Mouse (Mus musculus): ENCODE measurements at regions not wholly inside any gene's neighbourhood (a gene's known extent, or its start where the extent isn't known, plus 50 kb on each side); places are given as distances from the start of the nearest gene placed in this dataset.

DNA sequence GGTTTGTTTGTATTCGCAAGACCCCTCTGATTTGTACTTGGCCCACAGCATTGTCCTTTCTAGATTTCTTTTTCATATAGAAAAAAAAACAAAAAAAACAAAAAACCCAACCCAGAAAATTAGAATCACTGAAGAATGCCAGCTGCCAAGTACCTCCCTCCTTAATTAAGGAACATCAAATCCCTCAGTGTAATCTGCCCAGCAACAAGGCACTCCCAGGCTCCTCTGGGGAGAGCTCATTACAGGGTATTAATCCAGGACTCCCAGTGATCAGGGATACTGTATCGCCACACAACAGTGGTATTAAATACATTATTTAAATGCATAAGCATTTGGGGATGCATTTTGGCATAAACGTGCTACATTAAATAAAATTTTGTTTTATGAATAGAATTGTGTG lies 1023.1 kb downstream of the Adgrl2 start:
- no peak for DNase-seq

DNA sequence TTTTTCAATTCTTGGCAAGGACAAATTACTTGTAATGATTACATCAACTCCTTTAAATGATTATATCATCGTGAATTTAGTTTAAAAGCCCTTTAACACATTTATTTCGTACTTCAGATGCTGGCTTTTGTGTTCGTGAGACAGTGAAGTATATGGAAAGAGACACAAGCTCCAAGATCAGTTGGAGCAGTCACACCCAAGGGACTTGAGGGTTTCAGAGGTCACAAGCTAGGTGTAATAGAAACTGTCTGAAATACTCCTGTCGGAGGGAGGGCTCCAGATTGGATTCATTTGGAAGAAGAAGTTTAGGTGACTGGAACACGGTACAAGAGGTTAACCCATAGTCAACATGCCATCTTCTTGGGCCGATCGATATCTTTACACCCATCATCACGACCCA lies 1023.5 kb downstream of the Adgrl2 start:
- no peak for DNase-seq

DNA sequence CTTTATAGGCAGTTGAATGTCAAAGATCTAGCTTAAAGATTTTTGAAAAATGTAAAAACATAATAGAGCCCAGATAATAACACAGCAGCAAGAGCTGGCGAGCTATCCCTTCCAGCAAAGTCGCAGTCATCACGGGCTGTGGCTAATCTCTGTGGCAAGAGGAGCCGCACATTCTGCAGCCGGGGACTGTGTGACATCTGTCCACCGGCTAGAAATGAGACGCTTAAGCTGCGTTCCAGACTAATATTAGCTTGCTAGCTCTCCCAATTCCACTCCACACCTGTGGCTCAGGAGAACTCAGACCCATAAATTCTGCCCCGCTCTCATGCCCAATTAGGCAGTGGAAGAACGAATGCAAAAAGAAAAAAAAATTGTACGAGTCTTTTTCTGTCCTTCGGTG lies 1024.0 kb downstream of the Adgrl2 start:
- no peak for DNase-seq

DNA sequence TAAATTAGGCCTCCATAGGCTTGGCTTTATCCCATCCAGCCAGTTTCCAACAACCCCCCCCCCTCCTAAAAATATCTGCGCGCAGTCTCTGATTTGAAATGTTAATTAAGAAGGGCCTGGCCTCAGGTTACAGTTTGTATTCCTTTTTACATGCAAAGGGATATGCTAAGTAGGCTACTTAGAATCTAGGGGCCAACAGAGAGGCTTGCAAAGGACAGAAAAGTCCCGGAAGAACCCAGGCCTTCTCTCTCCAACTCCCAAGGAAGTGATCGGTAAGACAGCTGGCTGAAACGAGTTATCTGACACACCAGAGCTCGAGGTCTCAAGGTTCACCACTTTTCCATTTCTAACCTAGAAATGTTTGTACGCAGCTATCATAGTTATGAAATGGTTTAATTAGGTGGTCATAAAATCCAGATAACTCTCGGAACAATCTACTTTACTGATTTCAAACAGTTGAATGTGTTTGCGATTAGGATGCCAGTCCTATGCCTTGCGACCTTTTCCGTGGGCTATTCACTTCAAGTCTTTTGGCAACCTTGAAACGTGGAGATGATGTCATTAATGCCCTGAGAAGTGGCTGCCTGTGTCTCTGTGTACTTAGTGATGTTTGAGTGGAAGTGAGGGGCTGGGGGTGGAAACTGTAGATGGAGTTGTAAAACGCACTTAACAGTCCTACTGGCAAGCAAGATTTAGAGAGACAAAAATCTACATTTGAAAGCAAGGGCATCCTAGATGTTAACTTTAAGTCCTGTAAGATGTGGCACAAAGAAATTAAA lies 1026.5 kb downstream of the Adgrl2 start:
- DNase-seq: no peak

DNA sequence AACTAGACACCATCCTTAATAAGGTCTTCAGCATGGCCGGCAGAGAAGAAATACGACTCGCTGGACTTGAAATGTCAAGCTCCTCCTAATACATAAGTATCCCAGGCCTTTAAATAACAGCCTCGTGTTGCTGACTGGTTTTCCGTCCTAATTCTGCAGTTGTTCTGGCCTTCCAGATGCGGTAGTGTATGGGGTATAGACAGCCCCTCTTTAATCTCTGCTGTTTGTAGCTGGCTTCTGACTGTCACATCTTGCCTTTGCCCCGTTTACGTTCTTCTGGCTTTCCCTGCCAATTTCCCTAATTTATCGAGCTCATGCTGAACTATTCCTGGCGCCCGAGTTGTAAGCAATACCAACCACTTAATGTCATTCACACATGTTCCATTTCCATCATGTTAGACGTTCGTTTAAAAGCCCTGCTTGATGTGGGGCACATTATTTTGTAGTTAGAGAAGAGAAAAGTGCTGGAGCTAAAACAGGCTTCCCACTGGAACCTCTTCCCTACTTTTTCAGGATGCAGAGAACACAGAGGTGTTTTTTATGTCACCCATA lies 1042.2 kb downstream of the Adgrl2 start:
- no peak for DNase-seq

DNA sequence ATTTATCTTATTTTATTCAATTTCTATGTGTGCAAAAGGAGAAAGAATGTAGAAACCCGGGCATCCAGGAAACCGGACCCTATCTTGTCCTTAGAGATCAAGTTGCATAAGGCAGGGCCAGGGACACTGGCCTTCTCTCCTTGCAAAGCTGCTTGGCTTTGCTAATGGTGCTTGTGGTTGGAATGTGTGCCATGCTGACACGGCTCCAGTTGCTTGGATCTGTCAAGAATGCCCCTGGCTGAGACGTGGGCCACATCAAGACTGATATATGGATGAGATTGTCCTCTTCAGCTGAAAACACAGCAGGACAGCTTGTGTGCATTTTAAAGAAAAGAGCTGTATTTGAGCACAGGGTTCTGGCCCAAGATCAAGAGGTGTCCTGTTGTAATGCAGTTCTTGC lies 1047.0 kb downstream of the Adgrl2 start:
- no peak for DNase-seq

DNA sequence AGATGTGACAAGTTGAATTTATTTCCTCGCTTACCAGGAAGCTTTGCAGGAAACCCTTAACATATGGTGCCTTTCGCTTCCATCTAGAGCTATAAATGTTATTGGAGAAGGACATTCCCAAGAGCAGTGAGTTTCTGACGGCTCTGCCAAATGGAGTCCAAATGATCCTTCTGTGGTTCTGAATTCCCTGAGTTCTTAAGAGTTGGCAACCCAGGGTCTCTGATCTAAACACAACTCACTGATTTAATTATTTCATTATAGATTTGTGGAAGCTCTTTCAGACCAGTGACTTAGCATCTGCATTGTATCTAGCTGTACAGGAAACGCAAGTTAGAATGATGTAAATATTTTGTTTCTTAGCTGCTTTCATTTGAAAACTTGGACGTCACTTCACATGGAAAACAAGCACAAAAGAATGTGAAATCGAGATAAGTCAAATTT lies 1059.5 kb downstream of the Adgrl2 start:
- no peak for DNase-seq

DNA sequence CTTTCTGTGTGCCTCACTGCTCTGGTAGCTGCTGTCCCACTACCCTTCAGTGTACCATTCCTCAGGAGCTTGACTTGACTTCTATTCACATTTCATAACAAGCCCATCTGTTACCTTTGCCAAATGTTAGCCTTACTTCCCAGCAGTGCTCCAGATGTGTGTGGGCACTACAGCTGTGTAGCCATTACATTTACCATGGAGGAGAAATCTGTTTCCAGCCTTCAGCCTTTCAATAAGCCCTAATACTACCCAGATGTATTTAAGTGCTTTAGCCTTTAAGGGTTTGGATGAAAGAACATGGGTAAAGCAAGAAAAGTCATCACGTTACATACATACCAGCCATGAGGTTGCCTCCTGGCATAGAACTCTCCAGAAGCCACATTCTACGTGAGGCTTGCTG lies 1068.0 kb downstream of the Ttll7 start:
- no peak for DNase-seq

DNA sequence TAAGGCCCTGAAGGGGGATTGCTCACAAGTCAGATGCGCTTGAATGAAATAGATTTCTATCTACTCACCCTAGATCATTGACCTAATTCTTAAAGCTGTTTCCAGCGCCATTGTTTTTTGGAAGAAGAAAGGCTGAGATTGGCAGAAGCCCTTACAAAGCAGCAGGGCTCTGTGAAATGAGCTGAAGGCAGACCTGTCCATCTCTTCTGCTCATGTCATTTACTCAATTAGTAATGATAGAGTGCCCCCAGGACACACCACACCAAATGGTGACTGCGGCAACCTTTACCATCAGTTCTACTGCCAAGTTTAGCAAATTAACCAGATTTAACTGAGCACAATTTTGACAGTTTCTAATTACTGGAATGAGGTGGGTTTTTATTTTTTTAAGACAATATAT lies 1067.5 kb downstream of the Ttll7 start:
- DNase-seq: no peak

DNA sequence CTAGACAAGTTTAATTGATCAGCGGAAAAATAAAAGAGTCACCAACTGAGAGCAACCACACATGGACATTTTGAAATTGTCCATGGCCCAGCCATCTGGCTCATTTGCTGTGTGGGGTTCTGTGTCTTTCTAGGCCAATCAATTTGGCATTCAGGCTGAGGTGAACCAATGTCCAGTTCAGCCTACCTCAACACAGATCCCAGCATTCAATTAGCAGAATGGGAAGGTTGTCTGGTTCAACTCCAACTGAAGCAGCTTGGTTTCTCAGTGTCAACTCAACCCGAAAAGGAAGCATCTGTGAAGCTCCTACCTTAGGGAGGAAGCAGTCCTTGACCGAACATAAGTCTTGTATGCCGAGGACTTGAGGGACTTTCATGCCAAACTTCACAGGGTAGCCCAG lies 1067.0 kb downstream of the Ttll7 start:
- no peak for DNase-seq

DNA sequence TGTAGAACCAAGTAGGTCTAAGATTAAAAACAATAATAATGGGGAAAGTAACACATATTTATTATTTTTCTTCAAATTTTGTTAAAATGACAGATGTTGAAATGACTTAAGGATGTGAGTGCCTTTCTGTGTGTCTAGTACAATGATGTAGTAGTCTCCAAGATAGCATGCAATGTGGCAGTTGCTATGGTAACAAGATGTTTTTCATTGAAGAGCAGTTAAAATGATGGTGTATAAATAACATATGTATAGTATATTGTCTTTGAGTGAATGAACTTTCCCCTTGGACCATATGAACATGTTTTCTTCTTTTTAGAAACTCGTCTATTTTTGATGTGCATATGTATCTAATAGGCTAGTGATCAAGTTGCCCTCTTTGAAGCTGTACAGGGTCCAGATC lies 1044.6 kb downstream of the Ttll7 start:
- DNase-seq: no peak

DNA sequence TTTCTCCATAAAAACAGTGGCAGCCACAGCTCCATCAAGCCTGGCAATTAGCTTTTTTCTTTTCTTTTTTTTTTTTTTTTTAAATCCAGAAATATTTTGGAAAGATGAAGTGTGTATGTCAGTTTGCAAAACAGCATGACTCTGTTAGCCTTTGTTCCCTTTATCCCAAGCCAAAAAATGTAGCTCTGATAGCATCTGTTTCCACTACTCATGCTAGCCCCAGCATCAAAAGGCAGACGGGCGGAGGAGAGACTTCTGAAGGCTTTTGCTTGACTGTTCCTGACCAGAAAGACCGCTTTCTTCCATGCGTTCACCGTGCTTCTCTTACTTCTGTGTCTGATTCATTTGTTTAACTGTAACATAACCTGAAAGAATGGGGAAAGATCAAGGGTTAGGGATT lies 1039.5 kb downstream of the Ttll7 start:
- DNase-seq: no peak

DNA sequence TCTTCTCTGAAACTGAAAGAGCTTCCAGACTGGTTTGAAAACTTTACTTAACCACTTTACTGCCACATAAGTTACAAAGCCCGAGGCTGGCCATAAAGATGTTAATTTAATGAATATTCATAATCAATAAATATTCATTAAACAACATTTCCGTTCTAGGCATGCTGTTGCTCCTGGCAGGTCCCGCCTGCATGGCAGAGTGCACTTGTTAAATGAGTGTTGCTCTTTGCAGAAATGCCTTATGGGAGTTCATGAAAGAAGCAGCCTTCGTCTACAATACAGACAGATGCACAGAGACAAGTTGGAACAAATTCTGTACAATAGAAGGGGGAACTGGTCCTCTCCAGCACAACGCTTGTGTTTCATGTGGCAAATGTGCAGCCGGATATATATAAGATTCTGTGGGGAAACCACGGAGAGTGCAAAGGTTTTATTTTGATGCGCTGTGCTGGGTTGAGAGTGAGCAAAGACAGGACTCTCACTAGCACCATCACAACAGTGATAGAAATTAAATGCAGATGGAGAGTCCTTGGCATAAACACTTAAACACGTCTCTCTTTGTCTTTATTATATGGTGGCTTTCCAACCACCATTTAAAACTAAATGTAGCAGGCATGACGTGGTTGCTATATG lies 1034.2 kb downstream of the Ttll7 start:
- DNase-seq: no peak

DNA sequence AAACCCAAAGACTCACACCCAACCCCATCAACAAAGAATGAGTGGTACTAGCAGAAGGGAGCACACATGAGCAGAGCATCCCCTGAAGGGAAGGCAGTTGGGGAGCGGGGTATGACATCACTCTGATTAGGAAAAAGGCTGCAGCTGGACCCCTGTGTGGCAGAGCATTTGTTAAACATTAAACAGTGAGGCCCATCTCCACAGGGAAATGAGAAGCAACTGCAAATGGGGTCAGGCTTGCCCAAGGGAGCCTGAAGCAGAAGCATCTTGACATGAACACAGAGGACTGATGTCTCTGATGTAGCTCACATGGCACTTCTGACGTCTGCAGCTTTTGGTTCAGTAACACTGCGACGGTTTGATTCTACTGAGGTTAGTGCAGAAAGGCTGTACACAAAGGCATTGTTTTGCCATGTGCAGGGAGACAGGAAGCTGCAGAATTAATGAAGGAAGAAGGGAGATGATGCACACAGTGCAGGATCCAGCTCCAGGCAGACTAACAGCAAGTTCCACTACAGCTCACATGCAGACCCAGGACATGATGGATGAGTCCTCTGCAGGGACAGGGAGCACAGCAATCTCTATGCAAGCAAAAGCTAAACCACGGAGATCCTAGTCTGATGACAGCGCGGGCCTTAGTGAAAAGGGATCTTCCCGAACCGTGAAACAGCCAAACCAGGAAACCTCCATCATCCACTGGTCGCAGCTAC lies 1030.9 kb downstream of the Ttll7 start:
- DNase-seq: no peak

DNA sequence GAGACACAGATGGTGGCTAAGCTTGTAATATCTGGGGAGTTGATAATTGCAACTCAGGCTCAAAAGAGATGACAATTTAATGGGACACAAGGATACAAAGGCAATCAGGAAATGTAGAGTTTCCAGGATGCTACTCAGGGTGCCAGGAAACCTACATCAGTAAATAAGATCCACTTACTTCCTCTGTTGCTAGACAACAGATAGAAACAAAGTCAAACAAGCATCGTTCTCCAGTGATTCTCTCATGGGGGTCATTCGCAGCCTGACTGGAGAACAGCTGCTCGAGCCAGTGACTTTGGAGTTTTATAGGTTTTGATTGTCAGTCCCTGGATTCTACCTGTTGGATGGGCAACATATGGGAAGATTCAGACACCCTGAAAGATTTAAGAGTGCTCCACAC lies 1026.5 kb downstream of the Ttll7 start:
- no peak for DNase-seq

DNA sequence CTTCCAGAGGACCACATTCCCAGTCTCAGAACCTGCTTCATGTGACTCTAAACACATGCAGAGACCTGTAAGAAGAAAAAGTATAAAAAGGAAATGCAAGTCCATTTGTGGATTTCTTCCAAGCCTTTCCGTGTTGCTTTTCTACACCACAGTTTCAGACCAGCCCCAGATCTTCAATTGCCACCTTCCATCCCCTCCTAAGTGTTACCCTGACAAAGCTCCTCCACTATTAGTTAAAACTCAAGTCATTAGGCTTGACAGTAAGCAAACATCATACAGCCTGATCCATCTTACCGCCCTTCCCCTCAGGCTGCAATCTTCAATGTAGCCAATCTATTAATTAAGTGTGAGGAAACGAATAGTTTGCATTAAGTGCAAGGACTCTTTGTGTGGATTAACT lies 1016.1 kb downstream of the Ttll7 start:
- DNase-seq: no peak

DNA sequence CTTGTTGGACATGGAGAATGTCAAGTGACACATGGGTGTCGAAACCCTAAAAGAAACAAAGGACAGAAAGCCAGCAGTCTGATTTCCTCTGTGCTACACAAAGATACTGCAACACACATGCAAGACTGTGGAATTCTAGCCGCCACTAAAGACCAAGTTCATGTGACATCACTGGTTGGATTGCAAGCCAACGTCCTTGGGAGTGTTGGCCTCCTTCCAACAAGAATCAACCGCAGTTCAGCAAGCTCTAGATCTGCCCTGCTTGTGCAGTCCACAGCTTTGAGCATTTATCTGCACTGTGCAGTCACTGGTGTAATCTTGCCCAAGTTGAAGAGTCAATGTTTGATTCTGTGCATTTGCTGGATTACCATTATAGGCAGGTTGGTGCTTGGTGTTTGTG lies 1001.2 kb downstream of the Ttll7 start:
- DNase-seq: no peak

DNA sequence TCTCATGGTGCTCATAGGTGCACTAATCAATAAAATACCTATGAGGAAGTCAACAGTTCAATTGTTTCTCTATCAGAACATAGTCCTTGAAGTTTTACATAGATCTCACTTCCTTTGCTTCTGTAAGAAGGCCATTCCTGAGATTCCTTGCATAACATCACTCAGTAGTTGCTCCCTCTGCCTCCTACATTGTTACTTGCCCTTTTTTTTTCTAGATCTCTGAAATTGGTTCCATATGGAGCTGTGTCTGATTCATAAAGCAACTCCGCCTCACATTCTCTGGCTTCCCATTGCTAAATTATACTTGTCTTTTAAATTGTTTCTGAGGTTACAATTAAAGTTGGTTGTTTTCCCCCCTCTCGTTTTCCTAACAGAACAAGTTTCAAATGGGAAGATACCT lies 1000.7 kb downstream of the Ttll7 start:
- DNase-seq: no peak

DNA sequence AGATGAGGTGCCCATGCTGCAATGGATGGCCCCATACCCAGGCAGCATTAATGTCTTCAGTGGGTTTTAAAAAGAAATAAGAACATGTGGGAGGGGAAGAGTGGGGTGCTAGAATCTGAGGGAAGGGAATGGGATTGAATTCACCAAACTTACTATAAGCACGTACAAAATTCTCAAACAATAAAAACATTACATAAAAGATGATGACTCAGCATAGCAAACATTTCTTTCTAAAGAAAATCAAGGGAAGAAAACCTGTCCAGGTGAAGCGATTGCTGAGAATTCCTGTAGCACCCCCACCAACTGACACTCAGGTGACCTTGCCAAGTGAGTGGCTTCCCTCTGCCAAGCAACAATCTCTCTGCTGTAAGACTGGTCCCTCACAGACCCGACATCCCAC lies 989.2 kb downstream of the Ttll7 start:
- no peak for DNase-seq

DNA sequence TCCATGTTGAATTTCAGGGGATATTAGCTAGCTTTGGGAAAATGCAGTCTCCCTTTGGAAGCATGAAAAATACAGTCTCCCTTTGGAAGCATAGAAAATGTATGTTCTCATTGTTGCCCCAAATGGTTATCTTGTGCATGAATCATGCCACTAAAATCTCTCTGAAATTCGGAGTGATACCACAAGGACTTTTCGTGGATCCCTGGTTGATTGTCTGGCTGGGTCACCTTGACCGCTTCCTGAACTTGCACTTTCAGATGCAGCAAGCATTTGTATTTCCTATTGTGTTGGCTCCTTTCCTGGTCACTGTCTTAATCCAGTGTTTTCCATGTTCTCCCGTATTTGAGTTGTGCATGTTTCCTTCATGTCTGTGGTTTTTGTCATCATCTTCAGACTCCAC lies 986.6 kb downstream of the Ttll7 start:
- no peak for DNase-seq

DNA sequence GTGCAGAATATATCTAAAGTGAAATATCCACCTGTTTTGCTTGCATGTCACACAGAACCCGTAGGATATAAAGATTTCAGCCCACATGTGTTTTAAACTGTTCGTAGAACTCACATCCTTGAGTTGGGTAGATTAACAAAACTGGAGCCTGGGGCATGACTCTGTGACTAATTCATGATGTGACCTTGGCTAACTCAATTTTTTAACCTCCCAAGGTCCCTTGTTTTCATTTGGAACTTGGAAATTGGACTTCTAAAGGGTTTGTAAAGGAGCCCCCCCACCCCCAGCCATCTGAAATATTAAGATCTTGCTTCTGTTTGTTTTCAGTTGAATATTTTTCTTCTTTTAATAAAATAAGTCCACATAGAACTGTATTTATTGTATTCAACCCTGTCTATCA lies 983.5 kb downstream of the Ttll7 start:
- DNase-seq: no peak

DNA sequence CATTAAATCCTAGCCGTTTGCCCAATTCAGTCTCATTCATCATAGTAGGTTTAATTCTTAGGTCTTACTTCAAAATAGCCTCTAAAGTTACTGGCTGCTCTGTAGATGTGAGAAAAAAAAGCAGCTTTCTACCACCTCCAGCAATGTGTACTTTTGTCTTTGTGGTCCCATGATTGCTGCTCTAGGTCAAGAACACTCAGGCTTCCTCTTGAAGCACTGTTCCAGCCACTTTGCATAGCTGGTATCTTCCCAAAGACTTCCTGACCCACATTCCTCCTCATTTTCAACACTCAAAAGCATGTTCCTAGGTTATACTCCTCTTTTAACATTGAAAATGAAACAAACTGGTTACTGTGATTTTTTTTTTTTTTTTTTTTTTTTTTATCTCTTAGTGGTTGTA lies 973.2 kb downstream of the Ttll7 start:
- DNase-seq: no peak

DNA sequence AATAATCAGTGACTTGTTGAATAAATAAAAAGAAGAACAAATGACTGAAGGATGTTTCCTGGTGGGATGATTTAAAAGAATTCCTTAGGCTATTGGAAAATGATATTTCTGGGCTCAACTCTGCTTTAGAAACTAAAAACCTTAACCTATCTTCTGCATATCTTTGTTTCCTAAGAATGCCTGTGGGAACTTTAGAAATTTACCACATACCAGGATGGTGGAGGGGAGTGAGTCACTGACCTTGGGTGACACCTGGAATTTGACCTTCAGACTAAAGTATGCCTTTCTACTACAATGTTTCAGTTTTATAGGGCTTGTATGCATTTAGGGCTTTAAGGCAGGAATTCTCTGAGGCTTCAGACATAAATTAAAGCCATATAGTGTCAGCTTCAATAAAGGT lies 972.3 kb downstream of the Ttll7 start:
- no peak for DNase-seq

DNA sequence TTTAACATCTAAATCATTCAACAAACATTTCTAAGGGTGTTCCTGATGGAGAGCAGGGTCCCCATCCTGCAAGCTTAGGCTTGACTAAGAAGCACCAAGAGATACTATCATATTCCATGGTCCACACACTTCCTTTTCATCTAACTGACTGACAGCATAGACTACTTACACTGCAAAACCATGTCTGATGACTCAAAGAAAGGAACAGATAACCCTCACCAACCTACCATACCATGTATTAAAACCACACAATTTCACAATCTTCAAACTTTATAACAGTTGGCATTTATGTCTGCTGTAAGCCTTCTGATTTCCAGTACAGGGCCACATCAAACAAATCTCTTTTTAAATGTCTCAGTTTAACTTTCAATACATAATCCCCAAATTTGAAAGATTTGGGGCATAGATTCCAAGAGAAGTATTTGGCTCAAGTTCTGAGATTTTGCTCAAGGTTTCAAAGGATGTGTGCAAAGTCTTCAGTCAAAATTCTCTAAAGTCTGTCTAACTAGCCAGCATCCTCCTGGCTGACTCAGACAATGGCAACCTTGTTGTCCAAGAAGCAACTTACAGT lies 962.0 kb downstream of the Ttll7 start:
- DNase-seq: no peak

All from cerebellum, adult 9-10 months (tissue).